Mouse (Mus musculus) MEL (cell line): ENCODE results near the gene Tubb1. TPM values are rescaled to one million over a fixed set of nuclear protein-coding genes. Genes with fewer than 3 reads are reported as not detected.

Experiments
- DNase-seq: peaks from one replicate; pipeline ENCODE4 v3.0.0; 2011; ENCODE audit warnings: low read depth, low spot score
- H3K27ac ChIP-seq: 2 replicates; pipeline ENCODE4 v1.5.1; 2012; ENCODE audit warnings: low read depth, mild to moderate bottlenecking, control low read depth, low read length, moderate library complexity; ENCODE audit not compliant: control insufficient read depth
- H3K27me3 ChIP-seq, 2 experiments: fragments of 150-350 bp in 1 of 2; sonication (generic) in 1 of 2; 2 replicates each; pipeline ENCODE4 v1.6.1; 2012; ENCODE audit warnings: low read length in 2 of 2, mild to moderate bottlenecking in 2 of 2, improper control_type of control experiment in 1 of 2, moderate library complexity in 1 of 2; ENCODE audit not compliant: insufficient read depth in 2 of 2, control insufficient read depth in 1 of 2
- H3K36me3 ChIP-seq, 2 experiments: 2 replicates each; pipeline ENCODE4 v1.6.1; 2012 to 2014; ENCODE audit warnings: low read length in 2 of 2, improper control_type of control experiment in 1 of 2, inconsistent platforms in 1 of 2, mild to moderate bottlenecking in 1 of 2; ENCODE audit not compliant: insufficient read depth in 2 of 2, control insufficient read depth in 1 of 2
- H3K4me1 ChIP-seq, 2 experiments: fragments of 150-350 bp in 1 of 2; sonication (generic) in 1 of 2; 2 replicates each; pipeline ENCODE4 v1.6.1; 2012; ENCODE audit warnings: low read length in 2 of 2, improper control_type of control experiment in 1 of 2, mild to moderate bottlenecking in 1 of 2; ENCODE audit not compliant: insufficient read depth in 2 of 2, control insufficient read depth in 1 of 2
- H3K4me3 ChIP-seq, 2 experiments: fragments of 150-350 bp in 1 of 2; sonication (generic) in 1 of 2; 2 replicates each; pipeline ENCODE4 v1.5.1; 2012; ENCODE audit warnings: low read depth in 2 of 2, low read length in 2 of 2, mild to moderate bottlenecking in 2 of 2, moderate library complexity in 2 of 2, control low read depth in 1 of 2, improper control_type of control experiment in 1 of 2; ENCODE audit not compliant: control insufficient read depth in 1 of 2, insufficient read depth in 1 of 2
- H3K79me2 ChIP-seq: 2 replicates; pipeline ENCODE4 v1.6.1; 2012; ENCODE audit warnings: mild to moderate bottlenecking, low read length, moderate library complexity; ENCODE audit not compliant: control insufficient read depth, poor library complexity, insufficient read depth
- H3K9ac ChIP-seq: 2 replicates; pipeline ENCODE4 v1.6.1; 2012; ENCODE audit warnings: low read depth, mild to moderate bottlenecking, control low read depth, low read length, moderate library complexity; ENCODE audit not compliant: control insufficient read depth, poor library complexity, severe bottlenecking
- H3K9me3 ChIP-seq: fragments of 150-350 bp; sonication (generic); replicated peaks from 2 replicates; pipeline ENCODE4 v1.6.1; 2012; ENCODE audit warnings: mild to moderate bottlenecking, low read length, improper control_type of control experiment, moderate library complexity; ENCODE audit not compliant: insufficient read depth
- CHD2 ChIP-seq: IDR thresholded peaks from 2 replicates; pipeline ENCODE4 v1.6.1; 2011; ENCODE audit warnings: low read length, improper control_type of control experiment
- E2F4 ChIP-seq: IDR thresholded peaks from 2 replicates; pipeline ENCODE4 v1.6.1; 2011; ENCODE audit warnings: low read depth, low read length, improper control_type of control experiment, borderline replicate concordance
- ELF1 ChIP-seq: IDR thresholded peaks from 2 replicates; pipeline ENCODE4 v1.6.1; 2014; ENCODE audit warnings: low read depth, mild to moderate bottlenecking, inconsistent platforms, low read length, improper control_type of control experiment, moderate library complexity
- GATA1 ChIP-seq: IDR thresholded peaks from 2 replicates; pipeline ENCODE4 v1.6.1; 2011; ENCODE audit warnings: low read depth, low read length, improper control_type of control experiment
- HCFC1 ChIP-seq: IDR thresholded peaks from 2 replicates; pipeline ENCODE4 v1.6.1; 2012; ENCODE audit warnings: low read depth, mild to moderate bottlenecking, inconsistent platforms, low read length, improper control_type of control experiment, moderate library complexity
- KAT2A ChIP-seq: conservative IDR thresholded peaks from 2 replicates; pipeline ENCODE4 v1.6.1; 2012; ENCODE audit warnings: low read depth, low read length, improper control_type of control experiment, inconsistent platforms
- MAFK ChIP-seq: IDR thresholded peaks from 2 replicates; pipeline ENCODE4 v1.6.1; 2011; ENCODE audit warnings: low read depth, mild to moderate bottlenecking, low read length, improper control_type of control experiment, borderline replicate concordance
- MAZ ChIP-seq: IDR thresholded peaks from 2 replicates; pipeline ENCODE4 v1.6.1; 2012; ENCODE audit warnings: low read depth, mild to moderate bottlenecking, inconsistent platforms, low read length, improper control_type of control experiment
- NELFE ChIP-seq: IDR thresholded peaks from 2 replicates; pipeline ENCODE4 v1.6.1; 2011; ENCODE audit warnings: low read depth, low read length, improper control_type of control experiment
- NRF1 ChIP-seq: IDR thresholded peaks from 2 replicates; pipeline ENCODE4 v1.6.1; 2014; ENCODE audit warnings: low read depth, mild to moderate bottlenecking, inconsistent platforms, low read length, improper control_type of control experiment, moderate library complexity; ENCODE audit not compliant: poor library complexity, insufficient read depth, severe bottlenecking
- POLR2A ChIP-seq, 2 experiments: IDR thresholded peaks; 2 replicates each; pipeline ENCODE4 v1.6.1; 2011 to 2012; ENCODE audit warnings: low read length in 2 of 2, mild to moderate bottlenecking in 2 of 2, control low read depth in 1 of 2, improper control_type of control experiment in 1 of 2, low read depth in 1 of 2, moderate library complexity in 1 of 2; ENCODE audit not compliant: control insufficient read depth in 1 of 2, insufficient read depth in 1 of 2, poor library complexity in 1 of 2
- POLR2AphosphoS2 ChIP-seq: IDR thresholded peaks from 2 replicates; pipeline ENCODE4 v1.6.1; 2011; ENCODE audit warnings: low read length, improper control_type of control experiment
- POLR2AphosphoS5 ChIP-seq: IDR thresholded peaks from 2 replicates; pipeline ENCODE4 v1.6.1; 2012; ENCODE audit warnings: low read depth, borderline replicate concordance, mild to moderate bottlenecking, inconsistent platforms, low read length, moderate library complexity, mixed read lengths
- RAD21 ChIP-seq: IDR thresholded peaks from 2 replicates; pipeline ENCODE4 v1.6.1; 2011; ENCODE audit warnings: mild to moderate bottlenecking, low read depth, low read length, improper control_type of control experiment
- RCOR1 ChIP-seq: IDR thresholded peaks from 2 replicates; pipeline ENCODE4 v1.6.1; 2012; ENCODE audit warnings: low read depth, mild to moderate bottlenecking, inconsistent platforms, low read length, improper control_type of control experiment
- SIN3A ChIP-seq: IDR thresholded peaks from 2 replicates; pipeline ENCODE4 v1.6.1; 2012; ENCODE audit warnings: low read length, improper control_type of control experiment, inconsistent platforms
- SMC3 ChIP-seq: IDR thresholded peaks from 2 replicates; pipeline ENCODE4 v1.6.1; 2011; ENCODE audit warnings: low read depth, low read length, improper control_type of control experiment
- TBP ChIP-seq: IDR thresholded peaks from 2 replicates; pipeline ENCODE4 v1.8.0; 2011; ENCODE audit warnings: low read depth, low read length, improper control_type of control experiment
- UBTF ChIP-seq: IDR thresholded peaks from 2 replicates; pipeline ENCODE4 v1.6.1; 2012; ENCODE audit warnings: low read depth, mild to moderate bottlenecking, inconsistent platforms, low read length, improper control_type of control experiment, moderate library complexity, borderline replicate concordance; ENCODE audit not compliant: insufficient read depth
- ZC3H11A ChIP-seq: IDR thresholded peaks from 2 replicates; pipeline ENCODE4 v1.6.1; 2012; ENCODE audit warnings: low read depth, mild to moderate bottlenecking, inconsistent platforms, low read length, improper control_type of control experiment
- ZKSCAN1 ChIP-seq: IDR thresholded peaks from 2 replicates; pipeline ENCODE4 v1.6.1; 2012; ENCODE audit warnings: low read depth, mild to moderate bottlenecking, inconsistent platforms, low read length, improper control_type of control experiment, moderate library complexity
- ZMIZ1 ChIP-seq: IDR thresholded peaks from 2 replicates; pipeline ENCODE4 v1.6.1; 2012; ENCODE audit warnings: low read depth, mild to moderate bottlenecking, inconsistent platforms, low read length, improper control_type of control experiment, moderate library complexity
- ZNF384 ChIP-seq: IDR thresholded peaks from 2 replicates; pipeline ENCODE4 v1.6.1; 2012; ENCODE audit warnings: low read depth, mild to moderate bottlenecking, inconsistent platforms, low read length, improper control_type of control experiment
- polyA plus RNA-seq, 2 experiments: library from polyadenylated mRNA; stranded (reverse) in 1 of 2; unstranded in 1 of 2; fragments of >175 nt in 1 of 2; fragments of >200 nt in 1 of 2; gene quantifications; 2 replicates each; pipeline versions ENCODE4 v1.2.1 to v1.2.4; 2012; ENCODE audit warnings: low replicate concordance in 2 of 2, low read depth in 1 of 2; ENCODE audit not compliant: insufficient read length in 2 of 2, insufficient read depth in 1 of 2, missing spikeins in 1 of 2
- total RNA-seq: library from RNA; depleted of rRNA; stranded (reverse); fragments of 300-350 nt; gene quantifications from 2 replicates; pipeline ENCODE4 v1.2.3, GENCODE M21; 2012

The Tubb1 gene
- total and polyA plus RNA-seq, 3 experiments: 2.6 to 3.1 TPM; not detected in 1

- no peak for TF ChIP-seq GATA1
- TF ChIP-seq ZC3H11A: no peak
- no peak for TF ChIP-seq RAD21
- TF ChIP-seq, all 39 proteins: peak for 11
These were observed 34.7 kb upstream of the Tubb1 start, which contains the start of gene Nelfcd (continued) for GRCm38 (mm10) chr2:174415731-174416310.

DNA sequence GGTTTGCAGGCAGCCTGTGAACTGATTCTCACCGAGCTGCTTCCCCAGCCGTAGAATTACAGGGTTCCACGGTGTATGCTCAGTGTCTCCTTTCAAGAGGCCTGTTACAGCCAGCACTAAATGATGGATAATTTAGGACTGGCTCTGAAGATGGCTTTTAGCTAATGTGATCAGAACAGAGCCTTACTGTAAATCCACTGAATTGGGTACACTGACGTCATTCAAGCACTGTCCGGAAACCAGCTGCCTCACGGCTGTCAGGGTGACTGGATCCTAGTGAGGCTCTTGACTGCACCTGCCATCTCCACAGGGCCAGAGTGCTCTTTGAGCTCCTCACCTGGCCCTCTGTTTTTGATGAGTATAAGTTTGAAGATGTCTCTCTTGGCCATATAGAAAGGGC is 29.4 kb upstream of the Tubb1 start:
- no peaks in the 10 kb centered on the region for H3K27me3 ChIP-seq
- no peak for DNase-seq
- H3K4me1 ChIP-seq: peaks cover 2 to 5% of the 10 kb centered on the region in 2 experiments; a peak in 2 of 4 replicates
- TF ChIP-seq TBP (no peak), SMC3 (no peak), ELF1 (no peak)
- H3K9ac ChIP-seq: no peak overlapping the region
- no peaks in the 10 kb centered on the region; a peak in 1 of 4 replicates for H3K36me3 ChIP-seq
- no peaks in the 10 kb centered on the region for H3K9me3 ChIP-seq
- H3K27ac ChIP-seq: no peak overlapping the region
- no peak overlapping the region for H3K4me3 ChIP-seq
- peaks cover 8% of the 10 kb centered on the region for H3K79me2 ChIP-seq

DNA sequence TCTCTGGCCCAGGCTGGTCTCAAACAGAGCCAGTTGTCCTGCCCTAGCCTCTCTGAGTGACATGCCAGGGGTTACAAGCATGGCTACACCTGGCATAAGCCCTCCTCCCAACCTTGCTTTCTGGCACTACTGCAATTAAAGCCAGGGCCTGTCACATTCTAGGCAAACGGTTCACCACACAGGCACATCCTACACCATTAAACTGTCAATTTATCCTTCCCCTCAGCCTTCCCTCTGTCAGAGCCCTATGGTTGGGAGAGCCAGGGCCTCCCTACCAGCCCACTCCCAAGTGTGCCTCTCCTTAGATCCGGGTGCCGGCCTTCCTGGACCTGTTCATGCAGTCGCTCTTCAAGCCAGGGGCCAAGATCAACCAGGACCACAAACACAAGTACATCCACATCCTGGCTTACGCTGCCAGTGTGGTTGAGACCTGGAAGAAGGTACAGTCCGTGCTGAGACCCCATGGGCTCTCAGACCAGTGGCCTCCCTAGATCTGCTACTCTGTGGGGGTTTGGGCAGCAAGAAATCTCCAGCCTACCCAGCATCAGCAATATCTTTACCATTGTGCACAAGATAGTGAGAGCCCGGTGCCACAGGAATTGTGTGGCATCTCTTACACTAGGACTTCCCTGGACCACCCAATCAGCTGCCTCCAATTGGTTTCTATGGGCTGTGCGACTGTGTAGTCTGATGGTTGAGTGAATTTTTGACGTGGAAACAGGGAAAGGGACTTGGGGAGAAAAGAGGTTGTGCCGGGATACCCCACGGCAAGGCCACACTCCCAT is 26.0 kb upstream of the Tubb1 start:
- H3K9ac ChIP-seq: no peak overlapping the region
- 0 out of 2 replicates have a peak, but pooled peaks cover under 1% of the 10 kb centered on the region for H3K79me2 ChIP-seq
- no peaks in the 10 kb centered on the region; a peak in 2 of 4 replicates for H3K36me3 ChIP-seq
- no peak overlapping the region for H3K4me3 ChIP-seq
- no peaks in the 10 kb centered on the region for H3K9me3 ChIP-seq
- DNase-seq: no peak
- TF ChIP-seq ZKSCAN1 (no peak), NELFE (no peak), ZC3H11A (no peak), POLR2A (IDR thresholded peaks at IDR 0.05; ENCODE audit: control insufficient read depth in 1 of 2, insufficient read depth in 1 of 2, low read depth in 1 of 2, low read length in 2 of 2, poor library complexity in 1 of 2) (no peak), ZMIZ1 (no peak), E2F4 (no peak), NRF1 (no peak), ZNF384 (no peak), KAT2A (no peak), UBTF (no peak), HCFC1 (no peak), RCOR1 (no peak), CHD2 (no peak), MAZ (no peak), POLR2AphosphoS2 (no peak), MAFK (no peak), SIN3A (no peak), RAD21 (no peak), SMC3 (no peak), POLR2AphosphoS5 (no peak)
- no peaks in the 10 kb centered on the region for H3K4me1 ChIP-seq
- H3K27ac ChIP-seq: no peak overlapping the region
- no peaks in the 10 kb centered on the region for H3K27me3 ChIP-seq
